Mouse (Mus musculus) heart, embryonic 12.5 days (tissue): Measurements from ENCODE around the gene Stard13. TPM values are rescaled to one million over a fixed set of nuclear protein-coding genes. Genes with fewer than 3 reads are reported as not detected.

Experiments
- ATAC-seq: fragments of 200-750 bp; cut with Nextera tagmentation; 2 replicates; pipeline ENCODE4 v1.8.0; 2017; ENCODE audit warnings: moderate TSS enrichment, moderate library complexity; ENCODE audit not compliant: insufficient number of reproducible peaks, low FRiP score
- H3K27ac ChIP-seq: fragments of 300-500 bp; sonication (generic); 2 replicates; pipeline ENCODE4 v1.5.1; 2016; ENCODE audit warnings: mild to moderate bottlenecking, moderate library complexity; ENCODE audit not compliant: poor library complexity, severe bottlenecking
- H3K27me3 ChIP-seq: fragments of 300-500 bp; sonication (generic); replicated peaks from 2 replicates; pipeline ENCODE4 v1.6.1; 2016; ENCODE audit warnings: mild to moderate bottlenecking, moderate library complexity
- H3K36me3 ChIP-seq: fragments of 300-500 bp; sonication (generic); 2 replicates; pipeline ENCODE4 v1.6.1; 2016; ENCODE audit warnings: mild to moderate bottlenecking, moderate library complexity
- H3K4me1 ChIP-seq: fragments of 300-500 bp; sonication (generic); replicated peaks from 2 replicates; pipeline ENCODE4 v1.6.1; 2016; ENCODE audit warnings: mild to moderate bottlenecking
- H3K4me2 ChIP-seq: fragments of 300-500 bp; sonication (generic); 2 replicates; pipeline ENCODE4 v1.6.1; 2016; ENCODE audit warnings: mild to moderate bottlenecking, moderate library complexity
- H3K4me3 ChIP-seq: fragments of 300-500 bp; sonication (generic); 2 replicates; pipeline ENCODE4 v1.5.1; 2016; ENCODE audit warnings: mild to moderate bottlenecking
- H3K9ac ChIP-seq: fragments of 300-500 bp; sonication (generic); 2 replicates; pipeline ENCODE4 v1.6.1; 2016; ENCODE audit warnings: mild to moderate bottlenecking, moderate library complexity
- H3K9me3 ChIP-seq: fragments of 300-500 bp; sonication (generic); replicated peaks from 2 replicates; pipeline ENCODE4 v1.6.1; 2016; ENCODE audit warnings: mild to moderate bottlenecking, moderate library complexity
- WGBS: fragments of 180-500 bp; shearing (Covaris S2); methylation state at CpG from one replicate; pipeline ENCODE4 v1.1.7; 2016; 5-methylcytosine and 5-hydroxymethylcytosine counted together
- polyA plus RNA-seq: library from polyadenylated mRNA; unstranded; fragments of >200 nt; fragmentation: Nextera tagmentation; extraction: Ambion mirVana; gene quantifications from 2 replicates; pipeline ENCODE4 v1.2.1, GENCODE M21; 2016

The Stard13 gene
- 3.2 and 4.1 TPM in 2 replicates for polyA plus RNA-seq

DNA sequence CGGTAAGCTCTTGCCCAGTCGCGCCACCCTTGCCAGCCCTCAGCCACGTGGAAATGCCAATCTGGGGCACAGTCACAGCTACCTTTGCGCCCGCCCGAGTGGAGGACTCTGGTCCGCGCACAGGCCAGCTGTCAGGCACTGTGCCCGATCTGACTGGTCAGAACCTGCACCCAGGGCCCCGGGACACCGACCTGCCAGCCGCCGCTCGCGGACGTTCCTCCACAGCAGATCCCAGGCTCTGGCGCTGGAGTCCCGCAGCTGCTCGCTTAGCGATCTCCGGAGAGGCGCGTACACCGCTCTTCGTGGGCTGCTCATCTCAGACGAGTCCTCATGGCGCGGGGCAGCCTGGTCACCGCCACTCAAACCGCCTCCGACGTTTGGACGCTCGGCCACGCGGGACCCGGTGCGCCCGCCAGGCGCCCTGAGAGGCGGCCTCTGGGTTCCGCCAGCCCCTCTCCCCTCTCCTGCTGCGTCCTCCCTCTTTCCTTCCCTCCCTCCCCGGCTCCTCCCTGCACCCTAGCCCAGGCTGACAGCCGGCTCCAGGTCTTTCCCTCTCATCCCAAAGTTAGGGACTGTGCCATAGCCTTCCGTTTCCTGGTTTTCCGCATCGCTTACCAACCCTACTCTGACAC, at the start of gene Stard13:
Stard13 (minus strand) TSS at position 437 of the 632 bp plus-strand sequence.
- under 1% methylated on average over 49 of the region's 49 CpGs for WGBS
- H3K9me3 ChIP-seq, result no peaks in the 10 kb centered on the region
- peak within 1 kb of the TSS; percentile 73 for H3K9ac ChIP-seq
- ATAC-seq, result peak; percentile 81
- H3K4me3 ChIP-seq, result peak within 1 kb of the TSS; percentile 59
- H3K27me3 ChIP-seq, result peaks cover 3% of the 10 kb centered on the region
- no peak within 1 kb of the TSS for H3K27ac ChIP-seq
- H3K4me1 ChIP-seq, result peaks cover 3% of the 10 kb centered on the region; the same call in 1 of the 2 replicates
- H3K36me3 ChIP-seq, result no peaks in the 10 kb centered on the region
- peak within 1 kb of the TSS; percentile 97 for H3K4me2 ChIP-seq

DNA sequence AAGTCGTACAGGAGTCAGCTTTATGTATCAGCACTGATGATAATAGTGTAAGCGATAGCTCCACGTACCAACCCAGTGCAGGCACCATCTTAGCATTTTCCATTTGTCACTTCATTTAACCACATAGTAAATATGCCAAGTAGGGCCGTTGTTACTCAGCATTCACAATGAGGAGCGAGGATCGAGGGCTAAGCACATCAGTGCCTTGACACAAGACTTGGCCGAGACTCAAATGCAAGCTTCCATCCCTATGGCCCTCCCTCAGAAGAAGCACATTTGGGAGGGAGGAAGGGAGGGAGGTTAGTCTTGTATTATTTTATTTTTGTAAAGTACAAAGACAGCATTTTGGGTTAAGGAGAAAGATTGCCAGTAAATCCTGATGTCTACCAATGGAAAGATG, 45.9 kb upstream of the Stard13 start:
- no peak overlapping the region for H3K9ac ChIP-seq
- H3K27me3 ChIP-seq, result no peaks in the 10 kb centered on the region
- H3K4me3 ChIP-seq, result no peak overlapping the region
- H3K27ac ChIP-seq, result no peak overlapping the region
- no peaks in the 10 kb centered on the region for H3K36me3 ChIP-seq
- peaks cover 2% of the 10 kb centered on the region; the same call in 1 of the 2 replicates for H3K4me1 ChIP-seq
- 79% methylated on average over 7 of the region's 7 CpGs for WGBS
- no peak for ATAC-seq
- H3K4me2 ChIP-seq, result no peak overlapping the region
- 0 out of 2 replicates have a peak, but pooled peaks cover 4% of the 10 kb centered on the region for H3K9me3 ChIP-seq

DNA sequence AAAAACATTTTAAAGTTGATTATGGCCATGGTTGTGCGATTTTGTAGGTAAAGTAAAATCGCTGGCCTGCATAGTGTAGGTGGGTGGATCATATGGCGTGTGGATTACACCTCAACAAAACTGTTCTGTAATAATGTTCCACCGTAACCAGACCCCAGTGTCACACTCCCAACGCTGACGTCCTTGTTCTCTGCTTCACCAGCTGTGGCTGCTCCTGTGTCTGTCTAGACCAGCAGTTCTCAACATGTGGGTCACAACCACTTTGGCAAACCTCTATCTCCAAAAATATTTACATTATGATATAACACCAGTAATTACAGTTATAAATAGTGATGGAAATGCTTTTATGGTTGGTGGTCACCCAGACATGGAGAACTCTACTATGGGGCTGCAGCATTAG, 44.3 kb upstream of the Stard13 start:
- H3K36me3 ChIP-seq, result no peaks in the 10 kb centered on the region
- no peak overlapping the region for H3K4me3 ChIP-seq
- no peaks in the 10 kb centered on the region for H3K4me1 ChIP-seq
- no peak overlapping the region for H3K27ac ChIP-seq
- no peak for ATAC-seq
- H3K9ac ChIP-seq, result no peak overlapping the region
- no peaks in the 10 kb centered on the region for H3K27me3 ChIP-seq
- H3K4me2 ChIP-seq, result no peak overlapping the region
- WGBS, result 78% methylated on average over 6 of the region's 6 CpGs
- H3K9me3 ChIP-seq, result 0 out of 2 replicates have a peak, but pooled peaks cover 4% of the 10 kb centered on the region

DNA sequence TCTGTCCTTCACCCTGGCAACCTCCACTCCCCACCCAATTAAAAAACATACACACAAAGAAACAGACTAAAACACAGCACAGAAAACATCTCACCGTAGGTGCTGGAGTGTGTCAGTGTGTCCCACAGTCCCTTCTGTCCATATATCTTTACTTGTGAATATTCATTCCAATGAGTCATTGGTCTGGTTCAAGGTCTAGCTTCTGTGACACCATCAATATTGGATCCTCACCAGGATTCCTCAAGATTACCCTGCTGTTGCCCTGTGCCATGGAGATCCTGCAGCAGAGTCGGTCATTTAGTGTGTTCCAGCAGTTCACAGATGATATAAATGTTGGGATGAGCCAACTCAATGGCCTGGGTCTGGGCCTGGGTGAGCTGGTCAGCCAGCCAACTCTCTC, 42.4 kb upstream of the Stard13 start:
- H3K36me3 ChIP-seq, result no peaks in the 10 kb centered on the region
- no peak overlapping the region for H3K9ac ChIP-seq
- H3K27me3 ChIP-seq, result no peaks in the 10 kb centered on the region
- no peaks in the 10 kb centered on the region for H3K4me1 ChIP-seq
- no peak overlapping the region for H3K27ac ChIP-seq
- no peak overlapping the region for H3K4me2 ChIP-seq
- WGBS, result 88% methylated on average over 2 of the region's 2 CpGs
- H3K9me3 ChIP-seq, result 0 out of 2 replicates have a peak, but pooled peaks cover 4% of the 10 kb centered on the region
- no peak overlapping the region for H3K4me3 ChIP-seq
- ATAC-seq, result no peak

DNA sequence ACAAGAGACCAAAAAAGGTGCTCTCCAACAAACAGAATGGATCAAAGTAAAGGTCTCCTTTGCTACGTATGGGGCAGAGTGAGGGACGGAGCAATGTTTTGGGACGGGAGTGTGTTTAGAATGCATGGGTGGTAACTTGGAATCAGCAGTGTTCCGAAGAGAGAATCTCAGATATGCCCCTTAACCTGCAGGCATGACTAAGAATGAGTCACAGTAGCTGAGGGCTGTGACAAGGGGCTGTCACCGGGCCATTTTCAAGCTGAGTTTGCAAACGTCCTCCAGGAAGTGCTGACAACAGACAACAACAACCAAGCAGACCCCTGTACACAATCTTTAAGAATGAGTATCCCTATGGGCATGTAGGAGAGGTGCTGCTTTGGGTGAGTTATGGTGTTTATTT, 40.6 kb upstream of the Stard13 start:
- no peak overlapping the region for H3K27ac ChIP-seq
- 58% methylated on average over 6 of the region's 6 CpGs for WGBS
- ATAC-seq, result no peak

DNA sequence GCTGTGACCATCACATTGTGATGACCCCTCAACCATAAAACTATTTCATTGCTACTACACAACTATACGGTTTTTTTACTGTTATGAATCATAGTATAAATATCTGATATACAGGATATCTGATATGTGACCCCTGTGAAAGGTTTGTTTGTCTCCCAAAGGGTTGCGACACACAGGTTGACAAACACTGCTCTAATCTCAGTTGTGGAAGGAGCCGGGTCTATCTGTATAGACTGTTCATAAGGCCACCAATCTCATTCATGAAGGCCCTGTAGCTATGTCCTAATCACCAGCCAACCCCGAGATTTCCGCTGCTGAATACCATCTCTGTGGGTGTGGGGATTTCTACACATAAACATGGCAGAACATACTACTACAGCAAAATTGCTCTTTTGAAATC, 37.2 kb upstream of the Stard13 start:
- no peak for ATAC-seq
- no peak overlapping the region for H3K9ac ChIP-seq
- WGBS, result 83% methylated on average over 5 of the region's 5 CpGs
- no peak overlapping the region for H3K4me3 ChIP-seq
- no peak overlapping the region for H3K4me2 ChIP-seq
- H3K27ac ChIP-seq, result no peak overlapping the region
- no peaks in the 10 kb centered on the region for H3K27me3 ChIP-seq
- no peaks in the 10 kb centered on the region for H3K36me3 ChIP-seq
- H3K4me1 ChIP-seq, result no peaks in the 10 kb centered on the region
- no peaks in the 10 kb centered on the region for H3K9me3 ChIP-seq

More for the DNA sequence above, 40.6 kb upstream of the Stard13 start:
- Histone ChIP-seq H3K9ac (no peak overlapping the region), H3K4me1 (no peaks in the 10 kb centered on the region), H3K27me3 (no peaks in the 10 kb centered on the region), H3K4me3 (no peak overlapping the region), H3K9me3 (0 out of 2 replicates have a peak, but pooled peaks cover 4% of the 10 kb centered on the region), H3K36me3 (no peaks in the 10 kb centered on the region), H3K4me2 (no peak overlapping the region)

DNA sequence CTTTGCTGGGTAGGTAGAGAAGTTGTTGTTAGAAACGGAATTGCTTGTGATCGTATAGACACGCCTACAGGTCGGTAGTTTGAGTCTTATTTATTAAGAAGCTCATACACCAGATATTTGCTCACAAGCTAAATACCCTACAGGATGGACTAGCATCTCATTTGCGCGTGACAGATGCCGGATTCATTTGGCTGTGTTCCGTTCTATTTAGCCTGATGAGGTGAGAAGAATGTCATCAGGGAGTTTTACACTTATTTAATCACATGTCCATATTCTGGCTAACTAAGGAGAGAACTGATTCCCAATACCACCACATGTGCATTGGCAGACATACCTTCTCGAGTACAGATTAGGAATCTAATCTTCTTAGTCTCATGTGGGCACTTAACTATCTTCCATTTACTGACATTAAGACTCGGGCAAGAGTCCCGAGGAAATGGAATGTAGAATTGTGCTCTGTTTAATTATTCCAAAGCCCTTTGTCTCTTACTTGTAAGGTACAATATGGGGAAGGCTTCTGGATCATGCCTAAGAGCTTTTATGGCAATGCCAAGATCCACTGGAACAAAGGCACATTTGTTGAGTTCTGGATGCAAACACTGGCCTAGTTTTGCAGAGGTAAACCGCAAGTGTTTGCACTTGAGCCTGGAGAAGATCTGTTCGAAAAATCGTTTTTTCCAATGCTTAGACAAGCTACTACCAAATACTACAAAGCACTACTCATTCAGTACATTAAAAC, 33.4 kb upstream of the Stard13 start:
- H3K4me1 ChIP-seq, result no peaks in the 10 kb centered on the region
- no peaks in the 10 kb centered on the region for H3K36me3 ChIP-seq
- no peaks in the 10 kb centered on the region for H3K27me3 ChIP-seq
- H3K4me3 ChIP-seq, result no peak overlapping the region
- H3K4me2 ChIP-seq, result no peak overlapping the region
- ATAC-seq, result no peak
- no peaks in the 10 kb centered on the region for H3K9me3 ChIP-seq
- no peak overlapping the region for H3K9ac ChIP-seq
- no peak overlapping the region for H3K27ac ChIP-seq
- WGBS, result 78% methylated on average over 14 of the region's 14 CpGs

DNA sequence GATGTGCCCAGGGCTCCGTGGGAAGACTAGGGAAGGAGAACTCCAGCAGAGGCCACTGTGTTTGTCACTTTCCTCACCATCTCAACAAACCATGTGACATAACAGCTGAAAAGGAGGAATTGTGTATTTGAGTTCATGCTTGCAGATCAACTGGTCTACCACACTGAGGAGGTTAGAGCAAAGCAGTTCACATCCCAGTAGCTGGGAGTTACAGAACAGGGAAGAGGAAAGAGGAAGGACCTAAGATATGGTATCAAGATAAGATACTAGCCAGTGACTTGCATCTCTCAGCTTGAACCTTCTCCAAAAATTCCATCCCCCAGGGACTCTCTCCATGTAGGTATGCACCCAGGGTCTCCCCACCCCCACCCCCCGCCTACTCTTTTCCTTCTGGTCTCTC, 27.9 kb upstream of the Stard13 start:
- H3K4me1 ChIP-seq, result no peaks in the 10 kb centered on the region
- H3K9ac ChIP-seq, result no peak overlapping the region
- ATAC-seq, result no peak
- H3K36me3 ChIP-seq, result no peaks in the 10 kb centered on the region
- WGBS, result 78% methylated on average over 2 of the region's 2 CpGs
- H3K27me3 ChIP-seq, result no peaks in the 10 kb centered on the region
- no peak overlapping the region for H3K4me3 ChIP-seq
- H3K27ac ChIP-seq, result no peak overlapping the region
- H3K9me3 ChIP-seq, result no peaks in the 10 kb centered on the region
- H3K4me2 ChIP-seq, result no peak overlapping the region

DNA sequence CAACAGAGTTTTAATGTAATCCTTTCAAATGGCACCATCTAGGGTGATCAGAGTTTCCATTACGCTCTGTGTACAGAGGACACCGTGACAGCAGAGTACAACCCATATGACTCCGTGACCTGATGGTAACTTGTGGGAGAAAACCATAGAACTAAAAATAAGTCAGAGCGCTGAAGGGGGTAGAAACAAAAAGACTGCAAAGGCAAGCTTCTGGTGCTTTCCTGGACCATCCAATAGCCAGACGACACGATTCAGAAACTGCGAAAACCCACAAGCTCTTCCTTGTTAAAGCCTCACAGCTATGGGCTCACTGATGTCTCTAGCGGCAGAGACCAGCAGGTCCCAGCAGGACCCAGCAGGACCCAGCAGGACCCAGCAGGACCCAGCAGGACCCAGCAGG, 18.6 kb upstream of the Stard13 start:
- peak overlapping the region; percentile 48 for H3K4me2 ChIP-seq
- no peak overlapping the region for H3K4me3 ChIP-seq

DNA sequence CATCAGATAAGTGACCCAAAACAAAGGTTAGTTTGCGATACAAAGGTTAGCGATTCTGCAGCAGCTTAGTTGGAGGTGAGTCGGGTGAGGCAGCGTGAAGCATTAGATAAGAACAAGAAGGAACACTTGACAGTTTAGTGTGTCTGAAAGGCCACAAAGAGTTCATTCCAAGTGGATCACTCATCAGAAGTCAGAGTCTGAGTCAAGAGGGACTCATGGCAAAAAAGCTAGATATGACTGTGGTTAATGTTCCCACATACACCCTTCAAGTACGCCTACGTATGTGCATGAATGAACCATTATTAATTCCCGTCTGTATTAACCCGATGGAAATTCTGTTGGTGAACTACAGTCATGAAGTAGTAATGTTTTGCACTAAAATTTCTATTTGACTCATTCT, 18.0 kb upstream of the Stard13 start:
- 46% methylated on average over 8 of the region's 8 CpGs for WGBS
- Histone ChIP-seq H3K27me3 (0 out of 2 replicates have a peak, but pooled peaks cover 3% of the 10 kb centered on the region), H3K4me3 (no peak overlapping the region), H3K4me1 (peaks cover 31% of the 10 kb centered on the region), H3K36me3 (no peaks in the 10 kb centered on the region), H3K4me2 (no peak overlapping the region), H3K9me3 (no peaks in the 10 kb centered on the region), H3K27ac (no peak overlapping the region), H3K9ac (no peak overlapping the region)
- no peak for ATAC-seq

More for the DNA sequence above, 18.6 kb upstream of the Stard13 start:
- Histone ChIP-seq H3K36me3 (no peaks in the 10 kb centered on the region), H3K27ac (no peak overlapping the region), H3K9me3 (no peaks in the 10 kb centered on the region), H3K9ac (no peak overlapping the region), H3K4me1 (peaks cover 26% of the 10 kb centered on the region), H3K27me3 (0 out of 2 replicates have a peak, but pooled peaks cover 3% of the 10 kb centered on the region)
- ATAC-seq, result no peak
- WGBS, result 49% methylated on average over 8 of the region's 8 CpGs
